Mouse (Mus musculus): ENCODE data around the gene Slc39a11. TPM values are rescaled to one million over a fixed set of nuclear protein-coding genes. Genes with fewer than 3 reads are reported as not detected.

The Slc39a11 gene
- polyA plus RNA-seq, 1 experiment from 2014 or later = 16.8 TPM

GRCm38 (mm10) chr11:113327499-113328062 is 322.3 kb downstream of the Slc39a11 start:
- Histone ChIP-seq H3K9me3 (no peaks in the 10 kb centered on the region), H3K9ac (no peak overlapping the region), H3K27ac (replicated peaks) (no peak overlapping the region), H3K4me3 (no peak overlapping the region), H3K4me1 (peaks cover 11% of the 10 kb centered on the region), H3K4me2 (no peak overlapping the region), H3K36me3 (no peaks in the 10 kb centered on the region), H3K27me3 (replicated peaks) (no peaks in the 10 kb centered on the region)
- WGBS = 71% methylated on average over 3 of the region's 3 CpGs
- ATAC-seq (ENCODE audit: extremely low read depth, insufficient number of reproducible peaks, low FRiP score, low TSS enrichment) = no peak

- H3K9ac ChIP-seq = 0 out of 2 replicates have a peak overlapping the region, but pooled peaks have one; percentile 17
- H3K9me3 ChIP-seq = no peaks in the 10 kb centered on the region
- peak overlapping the region; percentile 31 for H3K4me3 ChIP-seq
These were observed 323.4 kb downstream of the Slc39a11 start for GRCm38 (mm10) chr11:113326387-113327011.

GRCm38 (mm10) chr11:113321601-113322000 is 328.3 kb downstream of the Slc39a11 start:
- Histone ChIP-seq H3K27ac (replicated peaks) (no peak overlapping the region), H3K36me3 (peaks cover 3% of the 10 kb centered on the region; the same call in 1 of the 2 replicates), H3K4me1 (peaks cover 2% of the 10 kb centered on the region), H3K4me2 (no peak overlapping the region), H3K9ac (no peak overlapping the region), H3K27me3 (replicated peaks) (no peaks in the 10 kb centered on the region), H3K4me3 (no peak overlapping the region), H3K9me3 (0 out of 2 replicates have a peak, but pooled peaks cover 3% of the 10 kb centered on the region)
- 85% methylated on average over 3 of the region's 3 CpGs for WGBS
- no peak for ATAC-seq (ENCODE audit: extremely low read depth, insufficient number of reproducible peaks, low FRiP score, low TSS enrichment)

More at GRCm38 (mm10) chr11:113326387-113327011, 323.4 kb downstream of the Slc39a11 start:
- H3K27me3 ChIP-seq (replicated peaks) = no peaks in the 10 kb centered on the region
- H3K36me3 ChIP-seq = no peaks in the 10 kb centered on the region
- H3K4me1 ChIP-seq = peaks cover 10% of the 10 kb centered on the region
- no peak overlapping the region for H3K27ac ChIP-seq (replicated peaks)
- WGBS = 22% methylated on average over 18 of the region's 18 CpGs
- ATAC-seq (ENCODE audit: extremely low read depth, insufficient number of reproducible peaks, low FRiP score, low TSS enrichment) = no peak
- H3K4me2 ChIP-seq = peak overlapping the region; percentile 61

GRCm38 (mm10) chr11:113309265-113309951 is 340.5 kb downstream of the Slc39a11 start:
- 68% methylated on average over 10 of the region's 10 CpGs for WGBS

GRCm38 (mm10) chr11:113308256-113308941 is 341.5 kb downstream of the Slc39a11 start:
- Histone ChIP-seq H3K9ac (no peak overlapping the region), H3K4me1 (no peaks in the 10 kb centered on the region), H3K27ac (replicated peaks) (no peak overlapping the region), H3K4me2 (no peak overlapping the region), H3K9me3 (no peaks in the 10 kb centered on the region), H3K27me3 (replicated peaks) (no peaks in the 10 kb centered on the region), H3K36me3 (peaks cover 6% of the 10 kb centered on the region; the same call in 1 of the 2 replicates), H3K4me3 (no peak overlapping the region)
- ATAC-seq (ENCODE audit: extremely low read depth, insufficient number of reproducible peaks, low FRiP score, low TSS enrichment) = no peak
- WGBS = 72% methylated on average over 4 of the region's 4 CpGs

More at GRCm38 (mm10) chr11:113309265-113309951, 340.5 kb downstream of the Slc39a11 start:
- Histone ChIP-seq H3K9ac (no peak overlapping the region), H3K27me3 (replicated peaks) (no peaks in the 10 kb centered on the region), H3K4me1 (no peaks in the 10 kb centered on the region), H3K36me3 (peaks cover 6% of the 10 kb centered on the region; the same call in 1 of the 2 replicates), H3K27ac (replicated peaks) (no peak overlapping the region), H3K4me2 (no peak overlapping the region), H3K9me3 (no peaks in the 10 kb centered on the region), H3K4me3 (no peak overlapping the region)
- no peak for ATAC-seq (ENCODE audit: extremely low read depth, insufficient number of reproducible peaks, low FRiP score, low TSS enrichment)

- H3K27ac ChIP-seq (replicated peaks) = no peak overlapping the region
- no peaks in the 10 kb centered on the region for H3K4me1 ChIP-seq
- ATAC-seq (ENCODE audit: extremely low read depth, insufficient number of reproducible peaks, low FRiP score, low TSS enrichment) = no peak
- no peak overlapping the region for H3K9ac ChIP-seq
- H3K9me3 ChIP-seq = no peaks in the 10 kb centered on the region
- WGBS = 65% methylated on average over 5 of the region's 5 CpGs
- H3K4me2 ChIP-seq = no peak overlapping the region
- H3K4me3 ChIP-seq = no peak overlapping the region
- H3K36me3 ChIP-seq = peaks cover 6% of the 10 kb centered on the region; the same call in 1 of the 2 replicates
- H3K27me3 ChIP-seq (replicated peaks) = no peaks in the 10 kb centered on the region
These were observed 346.7 kb downstream of the Slc39a11 start for GRCm38 (mm10) chr11:113303204-113303603.

GRCm38 (mm10) chr11:113299492-113299891 is 350.4 kb downstream of the Slc39a11 start:
- H3K4me2 ChIP-seq = no peak overlapping the region
- ATAC-seq (ENCODE audit: extremely low read depth, insufficient number of reproducible peaks, low FRiP score, low TSS enrichment) = no peak
- H3K27me3 ChIP-seq (replicated peaks) = peaks cover 6% of the 10 kb centered on the region
- H3K9me3 ChIP-seq = no peaks in the 10 kb centered on the region
- H3K4me3 ChIP-seq = no peak overlapping the region
- H3K4me1 ChIP-seq = peaks cover 2% of the 10 kb centered on the region; the same call in 1 of the 2 replicates
- H3K27ac ChIP-seq (replicated peaks) = no peak overlapping the region
- no peak overlapping the region for H3K9ac ChIP-seq
- WGBS = 74% methylated on average over 10 of the region's 10 CpGs
- H3K36me3 ChIP-seq = no peaks in the 10 kb centered on the region

- Histone ChIP-seq H3K27ac (replicated peaks) (no peak overlapping the region), H3K9me3 (no peaks in the 10 kb centered on the region), H3K4me2 (no peak overlapping the region), H3K36me3 (no peaks in the 10 kb centered on the region), H3K4me3 (no peak overlapping the region), H3K9ac (no peak overlapping the region), H3K27me3 (replicated peaks) (peaks cover 6% of the 10 kb centered on the region), H3K4me1 (peaks cover 7% of the 10 kb centered on the region)
- 23% methylated on average over 2 of the region's 2 CpGs for WGBS
- no peak for ATAC-seq (ENCODE audit: extremely low read depth, insufficient number of reproducible peaks, low FRiP score, low TSS enrichment)
These were observed 352.1 kb downstream of the Slc39a11 start for GRCm38 (mm10) chr11:113297765-113298164.

GRCm38 (mm10) chr11:113296912-113297625 is 352.8 kb downstream of the Slc39a11 start:
- 81% methylated on average over 22 of the region's 22 CpGs for WGBS
- no peak overlapping the region for H3K4me3 ChIP-seq
- no peak overlapping the region for H3K9ac ChIP-seq
- H3K4me2 ChIP-seq = no peak overlapping the region
- H3K27me3 ChIP-seq (replicated peaks) = peaks cover 6% of the 10 kb centered on the region
- no peaks in the 10 kb centered on the region for H3K9me3 ChIP-seq
- H3K4me1 ChIP-seq = peaks cover 7% of the 10 kb centered on the region
- no peaks in the 10 kb centered on the region for H3K36me3 ChIP-seq
- no peak for ATAC-seq (ENCODE audit: extremely low read depth, insufficient number of reproducible peaks, low FRiP score, low TSS enrichment)
- no peak overlapping the region for H3K27ac ChIP-seq (replicated peaks)

GRCm38 (mm10) chr11:113296162-113296561 is 353.7 kb downstream of the Slc39a11 start:
- peaks cover 7% of the 10 kb centered on the region for H3K4me1 ChIP-seq
- no peaks in the 10 kb centered on the region for H3K9me3 ChIP-seq
- peaks cover 6% of the 10 kb centered on the region for H3K27me3 ChIP-seq (replicated peaks)
- ATAC-seq (ENCODE audit: extremely low read depth, insufficient number of reproducible peaks, low FRiP score, low TSS enrichment) = no peak
- no peak overlapping the region for H3K4me2 ChIP-seq
- no peak overlapping the region for H3K9ac ChIP-seq
- H3K4me3 ChIP-seq = no peak overlapping the region
- no peaks in the 10 kb centered on the region for H3K36me3 ChIP-seq
- 22% methylated on average over 7 of the region's 7 CpGs for WGBS
- H3K27ac ChIP-seq (replicated peaks) = no peak overlapping the region
